Mouse (Mus musculus) hindbrain, postnatal 0 days (tissue): Measurements from ENCODE around the gene Smok3c. TPM values are rescaled to one million over a fixed set of nuclear protein-coding genes. Genes with fewer than 3 reads are reported as not detected.

Source experiments
- ATAC-seq: fragments of 200-750 bp; cut with Nextera tagmentation; 2 replicates; pipeline ENCODE4 v1.8.0; 2017; ENCODE audit warnings: mild to moderate bottlenecking, moderate TSS enrichment, moderate library complexity
- DNase-seq: peaks from one replicate; pipeline ENCODE4 v3.0.0-alpha.2; 2015; ENCODE audit warnings: low spot score
- H3K27ac ChIP-seq: fragments of 300-500 bp; sonication (generic); 2 replicates; pipeline ENCODE4 v1.5.1; 2014; ENCODE audit warnings: mild to moderate bottlenecking
- H3K27me3 ChIP-seq: fragments of 300-500 bp; sonication (generic); 2 replicates; pipeline ENCODE4 v1.6.1; 2014; ENCODE audit warnings: low read length, mixed read lengths; ENCODE audit not compliant: insufficient read depth
- H3K36me3 ChIP-seq: fragments of 300-500 bp; sonication (generic); 2 replicates; pipeline ENCODE4 v1.6.1; 2014; ENCODE audit warnings: low read length, mixed read lengths; ENCODE audit not compliant: insufficient read depth
- H3K4me1 ChIP-seq: fragments of 300-500 bp; sonication (generic); 2 replicates; pipeline ENCODE4 v1.6.1; 2014; ENCODE audit warnings: antibody characterized with exemption, low read length, mixed read lengths; ENCODE audit not compliant: insufficient read depth
- H3K4me2 ChIP-seq: fragments of 300-500 bp; sonication (generic); 2 replicates; pipeline ENCODE4 v1.6.1; 2014; ENCODE audit warnings: low read depth, mild to moderate bottlenecking, low read length, moderate library complexity, mixed read lengths
- H3K4me3 ChIP-seq: fragments of 300-500 bp; sonication (generic); 2 replicates; pipeline ENCODE4 v1.5.1; 2014; ENCODE audit warnings: low read length
- H3K9ac ChIP-seq: fragments of 300-500 bp; sonication (generic); replicated peaks from 2 replicates; pipeline ENCODE4 v1.6.1; 2014; ENCODE audit warnings: mild to moderate bottlenecking, low read length, moderate library complexity, mixed read lengths
- H3K9me3 ChIP-seq: fragments of 300-500 bp; sonication (generic); 2 replicates; pipeline ENCODE4 v1.6.1; 2016; ENCODE audit warnings: low read length, mixed read lengths
- CTCF ChIP-seq: IDR thresholded peaks from 2 replicates; pipeline ENCODE4 v1.5.1; 2016; ENCODE audit warnings: antibody characterized with exemption, control low read depth, low read depth
- WGBS: fragments of 180-500 bp; shearing (Covaris S2); extraction: QIAGEN DNeasy Blood & Tissue Kit; methylation state at CpG from one replicate; pipeline ENCODE4 v1.1.7; 2014; 5-methylcytosine and 5-hydroxymethylcytosine counted together
- polyA plus RNA-seq: library from polyadenylated mRNA; unstranded; fragments of >200 nt; fragmentation: Nextera tagmentation; extraction: Ambion mirVana; gene quantifications from 2 replicates; pipeline ENCODE4 v1.2.1, GENCODE M21; 2015
- total RNA-seq: library from RNA; depleted of rRNA; stranded (reverse); fragments of >200 nt; gene quantifications from 2 replicates; pipeline ENCODE4 v1.2.3, GENCODE M21; 2014

Gene Smok3c
- total and polyA plus RNA-seq, 2 experiments from 2014 or later = not detected

GRCm38 (mm10) chr5:138073803-138074202 lies 20.8 kb downstream of the Smok3c start:
- H3K27me3 ChIP-seq = no peaks in the 10 kb centered on the region
- H3K9me3 ChIP-seq = no peaks in the 10 kb centered on the region
- no peaks in the 10 kb centered on the region for H3K36me3 ChIP-seq
- 89% methylated on average over 4 of the region's 4 CpGs for WGBS
- H3K9ac ChIP-seq = no peak overlapping the region
- H3K4me1 ChIP-seq = no peaks in the 10 kb centered on the region
- DNase-seq (no peak), ATAC-seq (no peak)
- H3K4me2 ChIP-seq = no peak overlapping the region
- no peak for TF ChIP-seq CTCF
- H3K4me3 ChIP-seq = no peak overlapping the region
- no peak overlapping the region for H3K27ac ChIP-seq

GRCm38 (mm10) chr5:138075684-138076083 lies 22.7 kb downstream of the Smok3c start:
- Histone ChIP-seq H3K27me3 (no peaks in the 10 kb centered on the region), H3K4me3 (no peak overlapping the region), H3K27ac (no peak overlapping the region), H3K36me3 (no peaks in the 10 kb centered on the region), H3K4me2 (no peak overlapping the region), H3K4me1 (no peaks in the 10 kb centered on the region), H3K9me3 (no peaks in the 10 kb centered on the region), H3K9ac (no peak overlapping the region)
- TF ChIP-seq CTCF = no peak
- 74% methylated on average over 3 of the region's 3 CpGs for WGBS
- ATAC-seq (no peak), DNase-seq (no peak)

- Histone ChIP-seq H3K36me3 (no peaks in the 10 kb centered on the region), H3K4me2 (no peak overlapping the region), H3K9me3 (no peaks in the 10 kb centered on the region), H3K4me3 (no peak overlapping the region), H3K27me3 (no peaks in the 10 kb centered on the region), H3K9ac (no peak overlapping the region), H3K4me1 (no peaks in the 10 kb centered on the region), H3K27ac (no peak overlapping the region)
- WGBS = 58% methylated on average over 2 of the region's 2 CpGs
- ATAC-seq = no peak
- no peak for DNase-seq
- TF ChIP-seq CTCF = no peak
Measured at GRCm38 (mm10) chr5:138076148-138076547, 23.2 kb downstream of the Smok3c start.

- no peak overlapping the region for H3K4me2 ChIP-seq
- no peak for TF ChIP-seq CTCF
- H3K9ac ChIP-seq = no peak overlapping the region
- no peak overlapping the region for H3K4me3 ChIP-seq
- H3K4me1 ChIP-seq = no peaks in the 10 kb centered on the region
- H3K27ac ChIP-seq = no peak overlapping the region
- no peaks in the 10 kb centered on the region for H3K9me3 ChIP-seq
- WGBS = 90% methylated on average over 5 of the region's 5 CpGs
- no peaks in the 10 kb centered on the region for H3K36me3 ChIP-seq
- no peaks in the 10 kb centered on the region for H3K27me3 ChIP-seq
- DNase-seq (no peak), ATAC-seq (no peak)
Measured at GRCm38 (mm10) chr5:138080456-138080855, 27.5 kb downstream of the Smok3c start.

- ATAC-seq (no peak), DNase-seq (no peak)
- TF ChIP-seq CTCF = no peak
- Histone ChIP-seq H3K9me3 (no peaks in the 10 kb centered on the region), H3K4me1 (no peaks in the 10 kb centered on the region), H3K36me3 (no peaks in the 10 kb centered on the region), H3K27me3 (no peaks in the 10 kb centered on the region), H3K9ac (no peak overlapping the region), H3K4me2 (no peak overlapping the region), H3K4me3 (no peak overlapping the region), H3K27ac (no peak overlapping the region)
- 79% methylated on average over 9 of the region's 9 CpGs for WGBS
Measured at GRCm38 (mm10) chr5:138081446-138081845, 28.5 kb downstream of the Smok3c start.

GRCm38 (mm10) chr5:138083318-138083900 lies 30.4 kb downstream of the Smok3c start:
- 66% methylated on average over 2 of the region's 2 CpGs for WGBS
- no peaks in the 10 kb centered on the region for H3K36me3 ChIP-seq
- H3K9ac ChIP-seq = no peak overlapping the region
- no peaks in the 10 kb centered on the region for H3K9me3 ChIP-seq
- DNase-seq (no peak), ATAC-seq (no peak)
- TF ChIP-seq CTCF = no peak
- no peak overlapping the region for H3K4me2 ChIP-seq
- H3K4me1 ChIP-seq = no peaks in the 10 kb centered on the region
- H3K4me3 ChIP-seq = no peak overlapping the region
- H3K27me3 ChIP-seq = no peaks in the 10 kb centered on the region
- no peak overlapping the region for H3K27ac ChIP-seq

- Histone ChIP-seq H3K9ac (no peak overlapping the region), H3K36me3 (no peaks in the 10 kb centered on the region), H3K4me3 (no peak overlapping the region), H3K27me3 (no peaks in the 10 kb centered on the region), H3K4me1 (no peaks in the 10 kb centered on the region), H3K27ac (no peak overlapping the region), H3K9me3 (no peaks in the 10 kb centered on the region), H3K4me2 (no peak overlapping the region)
- ATAC-seq (no peak), DNase-seq (no peak)
- 93% methylated on average over 2 of the region's 2 CpGs for WGBS
- TF ChIP-seq CTCF = no peak
Measured at GRCm38 (mm10) chr5:138083936-138084335, 30.9 kb downstream of the Smok3c start.
